In the genomic region with DNA sequence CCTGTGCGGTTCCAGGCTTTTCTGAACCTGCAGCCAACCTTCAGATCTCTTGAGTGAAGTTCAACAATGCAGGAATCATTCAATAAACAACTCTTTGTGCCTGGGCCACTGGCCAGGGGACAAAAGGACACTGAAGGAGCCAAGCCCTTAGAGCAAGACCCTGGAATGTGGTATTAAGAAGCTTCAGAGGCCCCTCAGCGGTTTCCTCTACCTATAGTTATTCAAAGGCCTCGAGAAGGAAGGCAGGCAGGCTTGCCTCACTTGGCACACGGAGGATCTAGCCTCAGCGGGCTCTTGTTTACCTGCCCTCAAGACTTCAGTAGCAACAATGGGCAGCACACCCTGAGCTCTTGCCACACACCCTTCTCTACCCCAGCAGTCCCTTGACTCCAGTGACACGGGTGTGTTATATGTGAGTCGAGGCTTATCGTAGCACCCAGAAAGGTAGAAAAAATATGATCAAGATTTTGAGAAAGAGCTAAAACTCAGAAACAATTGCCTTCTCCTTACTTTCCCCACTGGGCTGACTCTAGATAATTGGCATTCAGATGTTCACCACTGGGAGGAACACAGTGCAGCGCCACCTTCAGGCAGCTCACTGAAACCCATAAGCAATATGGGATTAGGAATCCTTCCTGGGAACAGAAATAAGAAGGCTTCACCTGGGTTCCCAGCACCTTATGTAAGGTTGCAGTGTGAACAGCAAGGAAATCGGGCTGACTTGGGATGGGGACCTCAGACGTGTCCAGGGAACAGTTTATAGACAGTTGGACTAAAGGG, we compare ENCODE assay signal across 10 mouse cellular contexts. TPM values are rescaled to one million over a fixed set of nuclear protein-coding genes. Genes with fewer than 3 reads are reported as not detected.
A peak's percentile ranks its signal among the peaks of the same experiment; 100 is the strongest.
DNase-seq lines count a peak whose midpoint lies in the region; ATAC-seq and TF ChIP-seq lines count a peak whose summit lies in the region.
"Had no signal": no experiment of that assay in that cellular context is flagged by ENCODE, and none has a peak within 500 bp of the region (broad histone marks: within the 10 kb centered on the region; RNA-seq: fewer than 3 reads in every experiment).

No protein-coding gene starts in this region.

- H3K27ac ChIP-seq in kidney, embryonic 16.5 days (ENCODE audit: low read length) = no peak overlapping the region
- no peak overlapping the region for H3K27ac ChIP-seq in CH12.LX (ENCODE audit: insufficient read depth, low read depth)
- H3K27ac ChIP-seq: limb, embryonic 15.5 days had no signal

- TF ChIP-seq RAD21 in CH12.LX (IDR thresholded peaks at IDR 0.05; ENCODE audit: low read depth, low read length) = peak; percentile 36

- H3K27me3 ChIP-seq in kidney, embryonic 16.5 days (ENCODE audit: insufficient read depth, low read length) = no peaks in the 10 kb centered on the region
- H3K27me3 ChIP-seq in CH12.LX (replicated peaks) = no peaks in the 10 kb centered on the region
- H3K27me3 ChIP-seq: limb, embryonic 15.5 days; Patski had no signal

- no peak overlapping the region for H3K9ac ChIP-seq in kidney, embryonic 16.5 days (replicated peaks; ENCODE audit: low read length)
- no peak overlapping the region for H3K9ac ChIP-seq in CH12.LX (ENCODE audit: insufficient read depth, low read depth)
- H3K9ac ChIP-seq: limb, embryonic 15.5 days had no signal

- dilution Hi-C loops in CH12.LX (cut with MboI; ENCODE audit: extremely low pct_ligation_motif_present, extremely low pct_unique_long_range_greater_than_20kb, low sequenced_read_pairs) = no loop called here

- no peak for TF ChIP-seq POLR2A in CH12.LX (IDR thresholded peaks at IDR 0.05; ENCODE audit: low read depth, low read length)

- in situ Hi-C loops in CH12.LX (cut with MboI; ENCODE audit: low pct_ligation_motif_present, low pct_unique_long_range_greater_than_20kb, low sequenced_read_pairs) = no loop called here

- peaks cover 7% of the 10 kb centered on the region for H3K36me3 ChIP-seq in kidney, embryonic 16.5 days (ENCODE audit: insufficient read depth, low read length)
- H3K36me3 ChIP-seq in CH12.LX (replicated peaks in 1 of 2; ENCODE audit: control insufficient read depth in 1 of 2, insufficient read depth in 1 of 2, low read length in 1 of 2) = peaks cover 12 to 73% of the 10 kb centered on the region in 2 experiments
- H3K36me3 ChIP-seq: limb, embryonic 15.5 days had no signal

- 83% methylated on average over 11 of the region's 11 CpGs for WGBS in kidney, embryonic 16.5 days

- ATAC-seq in kidney, embryonic 16.5 days (ENCODE audit: low FRiP score, low TSS enrichment) = no peak
- peak; percentile 83 for ATAC-seq in common myeloid progenitor, adult 5-6 weeks (replicated peaks; ENCODE audit: low read depth, poor library complexity, severe bottlenecking)
- ATAC-seq: Patski had no signal

- DNase-seq in kidney, adult 11 months = peak; percentile 49
- peak; percentile 34 for DNase-seq in CH12.LX (ENCODE audit: extremely low read depth)
- DNase-seq in lung, postnatal 36 days = peak; percentile 79
- DNase-seq in ovary, postnatal 10 days (ENCODE audit: low spot score) = no peak
- DNase-seq in urinary bladder, postnatal 14 days (ENCODE audit: low spot score) = no peak

- no peak for TF ChIP-seq EP300 in CH12.LX (IDR thresholded peaks at IDR 0.05; ENCODE audit: low read length)

- H3K79me2 ChIP-seq in CH12.LX (replicated peaks; ENCODE audit: control insufficient read depth, extremely low read depth, insufficient read depth, poor library complexity, severe bottlenecking) = no peaks in the 10 kb centered on the region

- H3K4me1 ChIP-seq in kidney, embryonic 16.5 days (ENCODE audit: insufficient read depth, low read length) = no peaks in the 10 kb centered on the region
- no peaks in the 10 kb centered on the region for H3K4me1 ChIP-seq in CH12.LX (ENCODE audit: control insufficient read depth in 1 of 2, insufficient read depth in 2 of 2)
- H3K4me1 ChIP-seq: limb, embryonic 15.5 days had no signal

- H3K4me2 ChIP-seq in kidney, embryonic 16.5 days (replicated peaks; ENCODE audit: low read depth, low read length) = no peak overlapping the region
- H3K4me2 ChIP-seq in CH12.LX (ENCODE audit: insufficient read depth, low read depth, poor library complexity, severe bottlenecking) = no peak overlapping the region
- H3K4me2 ChIP-seq: limb, embryonic 15.5 days had no signal

- peak; percentile 58 to 64 for TF ChIP-seq CTCF in CH12.LX (conservative IDR thresholded peaks at IDR 0.05 in 1 of 2, IDR thresholded peaks at IDR 0.05 in 1 of 2; ENCODE audit: low read depth in 2 of 2, low read length in 2 of 2)

- H3K9me3 ChIP-seq in kidney, embryonic 16.5 days (ENCODE audit: low read length) = no peaks in the 10 kb centered on the region
- no peaks in the 10 kb centered on the region for H3K9me3 ChIP-seq in CH12.LX (replicated peaks; ENCODE audit: low read length)
- H3K9me3 ChIP-seq: limb, embryonic 15.5 days had no signal

- H3K4me3 ChIP-seq in kidney, embryonic 16.5 days (ENCODE audit: low read length) = no peak overlapping the region
- H3K4me3 ChIP-seq in CH12.LX (replicated peaks in 1 of 3; ENCODE audit: low read depth in 2 of 3, low read length in 2 of 3, poor library complexity in 1 of 3) = no peak overlapping the region
- H3K4me3 ChIP-seq: erythroblast, embryonic 14.5 days; limb, embryonic 15.5 days had no signal

TF ChIP-seq in CH12.LX, 34 proteins besides CTCF, POLR2A, EP300 and RAD21:
- TF ChIP-seq SMC3 (IDR thresholded peaks at IDR 0.05; ENCODE audit: low read depth, low read length) (peak; percentile 58), CHD2 (IDR thresholded peaks at IDR 0.05; ENCODE audit: low read length) (no peak)

RNA-seq across cellular contexts. Expression of gene Nceh1, which starts 46.0 kb away (rescaled TPM):
- 25.3 and 26.6 TPM in 2 replicates for polyA plus RNA-seq in kidney, embryonic 16.5 days (2015; fragmentation: Nextera tagmentation; extraction: Ambion mirVana)
- 8.5 and 9.1 TPM in 2 replicates for total RNA-seq in CH12.LX (2012; rRNA removed)
- 11.8 and 12.3 TPM in 2 replicates for total RNA-seq in CH12.LX (2014; rRNA removed)
- polyA plus RNA-seq in CH12.LX (2012; ENCODE audit: insufficient read length, low read depth) = 8.1 and 9.2 TPM in 2 replicates
- 17.9 and 20.2 TPM in 2 replicates for total RNA-seq in common myeloid progenitor, adult 5-6 weeks (2017)

Comparison
In these comparisons a context has a peak if more than half of its experiments do, and no peak if none do; other contexts are left out.
1. DNase-seq: peak in kidney, adult 11 months (single experiment), CH12.LX (single experiment) and lung, postnatal 36 days (single experiment); none in ovary, postnatal 10 days (single experiment) and urinary bladder, postnatal 14 days (single experiment).